Mouse (Mus musculus) ES-Bruce4 (cell line): ENCODE results near the gene Hdgfl2.

ENCODE experiments used
- CTCF ChIP-seq: IDR thresholded peaks from one replicate; pipeline ENCODE4 v1.8.1; 2011; ENCODE audit warnings: low read depth, low read length
- POLR2A ChIP-seq: IDR thresholded peaks from one replicate; pipeline ENCODE4 v1.8.1; 2011; ENCODE audit warnings: low read length; ENCODE audit not compliant: insufficient read depth

GRCm38 (mm10) chr17:56139858-56140595 is 60.6 kb downstream of the Hdgfl2 start, which contains the start of gene Sema6b:
- TF ChIP-seq CTCF (no peak), POLR2A (no peak)
